ENCODE assay signal across 8 mouse cellular contexts in genomic region chr2:146258736-146259469, GRCm38 (mm10). TPM values are rescaled to one million over a fixed set of nuclear protein-coding genes. Genes with fewer than 3 reads are reported as not detected.
DNase-seq lines count a peak whose midpoint lies in the region; ATAC-seq and TF ChIP-seq lines count a peak whose summit lies in the region.

No protein-coding gene starts in this region.

- TF ChIP-seq EP300 in lung, postnatal 0 days (IDR thresholded peaks at IDR 0.05) = no peak

- H3K4me2 ChIP-seq in lung, embryonic 14.5 days = no peak overlapping the region
- H3K4me2 ChIP-seq in lung, postnatal 0 days (replicated peaks; ENCODE audit: low read depth, low read length) = no peak overlapping the region
- no peak overlapping the region for H3K4me2 ChIP-seq in neural tube, embryonic 15.5 days

- DNase-seq in lung, embryonic 14.5 days = no peak
- no peak for DNase-seq in lung, postnatal 0 days (ENCODE audit: low spot score)
- peak; percentile 56 for DNase-seq in heart, adult 8-10 months (ENCODE audit: low spot score)
- DNase-seq in layer of hippocampus, adult 9-11 months = peak; percentile 62
- DNase-seq in kidney, adult 2 months = no peak
- no peak for DNase-seq in kidney, postnatal 14 days
- DNase-seq in cerebellum, adult 8-10 months = no peak

- no peak for TF ChIP-seq CTCF in lung, embryonic 14.5 days (IDR thresholded peaks at IDR 0.05; ENCODE audit: low read depth)
- TF ChIP-seq CTCF in lung, postnatal 0 days (IDR thresholded peaks at IDR 0.05) = no peak
- TF ChIP-seq CTCF in kidney, adult 2 months (conservative IDR thresholded peaks at IDR 0.05; ENCODE audit: insufficient read depth, insufficient read length, low read depth, low read length) = no peak

- no peaks in the 10 kb centered on the region for H3K9me3 ChIP-seq in lung, embryonic 14.5 days (ENCODE audit: low read depth, low read length)
- no peaks in the 10 kb centered on the region for H3K9me3 ChIP-seq in lung, postnatal 0 days (ENCODE audit: low read length)
- no peaks in the 10 kb centered on the region for H3K9me3 ChIP-seq in neural tube, embryonic 15.5 days (replicated peaks)

- no peaks in the 10 kb centered on the region for H3K4me1 ChIP-seq in lung, embryonic 14.5 days (ENCODE audit: insufficient read depth)
- H3K4me1 ChIP-seq in lung, postnatal 0 days (ENCODE audit: insufficient read depth, low read depth, low read length) = no peaks in the 10 kb centered on the region
- peaks cover 36% of the 10 kb centered on the region for H3K4me1 ChIP-seq in neural tube, embryonic 15.5 days
- H3K4me1 ChIP-seq in kidney, adult 2 months (ENCODE audit: control insufficient read depth, insufficient read depth, low read length) = no peaks in the 10 kb centered on the region

- H3K27ac ChIP-seq in lung, embryonic 14.5 days (ENCODE audit: low read depth) = no peak overlapping the region
- H3K27ac ChIP-seq in lung, postnatal 0 days (ENCODE audit: low read length) = no peak overlapping the region
- H3K27ac ChIP-seq in neural tube, embryonic 15.5 days (replicated peaks) = 0 out of 2 replicates have a peak overlapping the region, but pooled peaks have one; percentile 14
- H3K27ac ChIP-seq in kidney, adult 2 months (ENCODE audit: insufficient read depth, low read depth, low read length) = no peak overlapping the region

- 0 out of 2 replicates have a peak, but pooled peaks have one; percentile 14 for ATAC-seq in lung, embryonic 14.5 days (ENCODE audit: insufficient read depth)
- no peak for ATAC-seq in lung, postnatal 0 days
- ATAC-seq in neural tube, embryonic 15.5 days (ENCODE audit: low FRiP score) = peak; percentile 42; the same call in 1 of the 2 replicates

- no peak overlapping the region for H3K9ac ChIP-seq in lung, embryonic 14.5 days
- H3K9ac ChIP-seq in lung, postnatal 0 days (replicated peaks; ENCODE audit: low read depth) = no peak overlapping the region
- H3K9ac ChIP-seq in neural tube, embryonic 15.5 days (replicated peaks) = no peak overlapping the region

- H3K27me3 ChIP-seq in lung, embryonic 14.5 days (ENCODE audit: insufficient read depth, low read length) = no peaks in the 10 kb centered on the region
- H3K27me3 ChIP-seq in lung, postnatal 0 days (replicated peaks; ENCODE audit: insufficient read depth, low read length) = no peaks in the 10 kb centered on the region
- 0 out of 2 replicates have a peak, but pooled peaks cover 6% of the 10 kb centered on the region for H3K27me3 ChIP-seq in neural tube, embryonic 15.5 days (replicated peaks)
- no peaks in the 10 kb centered on the region for H3K27me3 ChIP-seq in kidney, adult 2 months (replicated peaks; ENCODE audit: control insufficient read depth, insufficient read depth, low read length)

- no peak for TF ChIP-seq POLR2A in kidney, adult 2 months (IDR thresholded peaks at IDR 0.05; ENCODE audit: low read depth, low read length)

- H3K36me3 ChIP-seq in lung, embryonic 14.5 days (ENCODE audit: insufficient read depth) = no peaks in the 10 kb centered on the region
- no peaks in the 10 kb centered on the region for H3K36me3 ChIP-seq in lung, postnatal 0 days (ENCODE audit: insufficient read depth, low read length)
- no peaks in the 10 kb centered on the region for H3K36me3 ChIP-seq in neural tube, embryonic 15.5 days
- H3K36me3 ChIP-seq in kidney, adult 2 months (ENCODE audit: control insufficient read depth, insufficient read depth, low read length) = no peaks in the 10 kb centered on the region

- no peak overlapping the region for H3K4me3 ChIP-seq in lung, embryonic 14.5 days (ENCODE audit: low read depth, low read length)
- no peak overlapping the region for H3K4me3 ChIP-seq in lung, postnatal 0 days (ENCODE audit: low read depth, low read length)
- no peak overlapping the region for H3K4me3 ChIP-seq in neural tube, embryonic 15.5 days (replicated peaks)
- H3K4me3 ChIP-seq in kidney, adult 2 months (ENCODE audit: insufficient read depth, low read depth, low read length) = no peak overlapping the region

- 32% methylated on average over 10 of the region's 10 CpGs for WGBS in lung, embryonic 14.5 days
- 47% methylated on average over 10 of the region's 10 CpGs for WGBS in lung, postnatal 0 days
- WGBS in neural tube, embryonic 15.5 days = 24% methylated on average over 10 of the region's 10 CpGs
- WGBS in kidney, adult 2 months = 75% methylated on average over 10 of the region's 10 CpGs

RNA-seq across cellular contexts. Expression of gene Insm1, which starts 37.2 kb away (rescaled TPM):
- 0.11 and 0.13 TPM in 2 replicates for polyA plus RNA-seq in lung, embryonic 14.5 days (2014; fragmentation: Nextera tagmentation; extraction: Ambion mirVana)
- 0.06 TPM in 1 of 2 replicates, not detected in the other for polyA plus RNA-seq in lung, postnatal 0 days (2015; fragmentation: Nextera tagmentation; extraction: Ambion mirVana)
- not detected for total RNA-seq in heart, adult 8-10 months (2022)
- polyA plus RNA-seq in neural tube, embryonic 15.5 days (2015; fragmentation: Nextera tagmentation; extraction: Ambion mirVana) = 0.93 and 1.2 TPM in 2 replicates
- polyA plus RNA-seq in kidney, adult 2 months (2012; rRNA removed) = 0.17 TPM in 1 of 2 replicates, not detected in the other

Comparison
In these comparisons a context has a peak if more than half of its experiments do, and no peak if none do; other contexts are left out.
1. DNase-seq: peak in heart, adult 8-10 months (single experiment) and layer of hippocampus, adult 9-11 months (single experiment); none in lung, embryonic 14.5 days (single experiment), lung, postnatal 0 days (single experiment), kidney, adult 2 months (single experiment), kidney, postnatal 14 days (single experiment) and cerebellum, adult 8-10 months (single experiment).